Mouse (Mus musculus) frontal cortex, adult (tissue): Measurements from ENCODE around the gene Pappa.

Experiments
- ATAC-seq: cut with Nextera tagmentation; 2 replicates; pipeline ENCODE4 v1.9.2; 2017; ENCODE audit warnings: mild to moderate bottlenecking, moderate library complexity, mixed read lengths; ENCODE audit not compliant: low TSS enrichment

The Pappa gene

GRCm38 (mm10) chr4:65328486-65329308, 204.7 kb downstream of the Pappa start:
- ATAC-seq = peak; percentile 62

- no peak for ATAC-seq
Measured at GRCm38 (mm10) chr4:65333718-65334117, 209.7 kb downstream of the Pappa start.

GRCm38 (mm10) chr4:65341766-65342165, 217.8 kb downstream of the Pappa start:
- no peak for ATAC-seq

- no peak for ATAC-seq
Measured at GRCm38 (mm10) chr4:65350521-65350920, 226.5 kb downstream of the Pappa start.

- no peak; the same call in 1 of the 2 replicates for ATAC-seq
Measured at GRCm38 (mm10) chr4:65354580-65354979, 230.6 kb downstream of the Pappa start.

GRCm38 (mm10) chr4:65367135-65367534, 243.2 kb downstream of the Pappa start:
- ATAC-seq = no peak

- ATAC-seq = peak; percentile 65; the same call in 1 of the 2 replicates
Measured at GRCm38 (mm10) chr4:65372731-65373130, 248.8 kb downstream of the Pappa start.

- ATAC-seq = no peak
Measured at GRCm38 (mm10) chr4:65373841-65374240, 249.9 kb downstream of the Pappa start.

GRCm38 (mm10) chr4:65376571-65376970, 252.6 kb downstream of the Pappa start:
- no peak for ATAC-seq

GRCm38 (mm10) chr4:65379461-65379860, 255.5 kb downstream of the Pappa start:
- ATAC-seq = no peak

- ATAC-seq = no peak
Measured at GRCm38 (mm10) chr4:65383070-65383469, 259.1 kb downstream of the Pappa start.

GRCm38 (mm10) chr4:65391001-65391400, 267.0 kb downstream of the Pappa start:
- no peak for ATAC-seq

GRCm38 (mm10) chr4:65396806-65397205, 272.8 kb downstream of the Pappa start:
- peak; percentile 95 for ATAC-seq

GRCm38 (mm10) chr4:65399457-65399856, 275.5 kb downstream of the Pappa start:
- no peak for ATAC-seq

- no peak for ATAC-seq
Measured at GRCm38 (mm10) chr4:65402286-65402685, 278.3 kb downstream of the Pappa start.

GRCm38 (mm10) chr4:65402836-65403634, 279.1 kb downstream of the Pappa start:
- no peak for ATAC-seq
